Mouse (Mus musculus) embryonic facial prominence, embryonic 14.5 days (tissue): Measurements from ENCODE around the gene Bcl7c. TPM values are rescaled to one million over a fixed set of nuclear protein-coding genes. Genes with fewer than 3 reads are reported as not detected.
"Not testable (repeated sequence)": the region's sequence is repeated elsewhere in the genome, so short reads cannot be mapped to it uniquely, and the experiment has no call there.

ENCODE experiments used
- ATAC-seq: fragments of 200-750 bp; cut with Nextera tagmentation; 2 replicates; pipeline ENCODE4 v1.8.0; 2017; ENCODE audit warnings: low read depth, moderate number of reproducible peaks, moderate TSS enrichment
- DNase-seq: peaks from one replicate; pipeline ENCODE4 v3.0.0-alpha.2; 2015; ENCODE audit warnings: low spot score
- H3K27ac ChIP-seq: fragments of 300-500 bp; sonication (generic); replicated peaks from 2 replicates; pipeline ENCODE4 v1.5.1; 2014; ENCODE audit warnings: low read depth, mild to moderate bottlenecking, low read length, moderate library complexity
- H3K27me3 ChIP-seq: fragments of 300-500 bp; sonication (generic); replicated peaks from 2 replicates; pipeline ENCODE4 v1.6.1; 2014; ENCODE audit warnings: low read length; ENCODE audit not compliant: control insufficient read depth, insufficient read depth
- H3K36me3 ChIP-seq: fragments of 300-500 bp; sonication (generic); 2 replicates; pipeline ENCODE4 v1.6.1; 2014; ENCODE audit warnings: low read length, mixed read lengths; ENCODE audit not compliant: control insufficient read depth, insufficient read depth
- H3K4me1 ChIP-seq: fragments of 300-500 bp; sonication (generic); 2 replicates; pipeline ENCODE4 v1.6.1; 2014; ENCODE audit warnings: antibody characterized with exemption, low read length; ENCODE audit not compliant: control insufficient read depth, insufficient read depth
- H3K4me2 ChIP-seq: fragments of 300-500 bp; sonication (generic); 2 replicates; pipeline ENCODE4 v1.6.1; 2014; ENCODE audit warnings: low read depth, mild to moderate bottlenecking, low read length, moderate library complexity, mixed read lengths
- H3K4me3 ChIP-seq: fragments of 300-500 bp; sonication (generic); 2 replicates; pipeline ENCODE4 v1.5.1; 2014; ENCODE audit warnings: low read depth, mild to moderate bottlenecking, low read length
- H3K9ac ChIP-seq: fragments of 300-500 bp; sonication (generic); 2 replicates; pipeline ENCODE4 v1.6.1; 2014; ENCODE audit warnings: low read depth, mild to moderate bottlenecking, low read length, moderate library complexity, mixed read lengths
- H3K9me3 ChIP-seq: fragments of 300-500 bp; sonication (generic); 2 replicates; pipeline ENCODE4 v1.6.1; 2016; ENCODE audit warnings: low read length; ENCODE audit not compliant: control insufficient read depth
- whole genome bisulfite sequencing: fragments of 180-500 bp; shearing (Covaris S2); extraction: QIAGEN DNeasy Blood & Tissue Kit; methylation state at CpG from one replicate; pipeline ENCODE4 v1.1.7; 2014; 5-methylcytosine and 5-hydroxymethylcytosine counted together
- polyA plus RNA-seq: library from polyadenylated mRNA; unstranded; fragments of >200 nt; fragmentation: Nextera tagmentation; extraction: Ambion mirVana; gene quantifications from 2 replicates; pipeline ENCODE4 v1.2.1, GENCODE M21; 2014

Bcl7c gene
- polyA plus RNA-seq, 1 experiment from 2014 or later = 86.6 TPM

DNA sequence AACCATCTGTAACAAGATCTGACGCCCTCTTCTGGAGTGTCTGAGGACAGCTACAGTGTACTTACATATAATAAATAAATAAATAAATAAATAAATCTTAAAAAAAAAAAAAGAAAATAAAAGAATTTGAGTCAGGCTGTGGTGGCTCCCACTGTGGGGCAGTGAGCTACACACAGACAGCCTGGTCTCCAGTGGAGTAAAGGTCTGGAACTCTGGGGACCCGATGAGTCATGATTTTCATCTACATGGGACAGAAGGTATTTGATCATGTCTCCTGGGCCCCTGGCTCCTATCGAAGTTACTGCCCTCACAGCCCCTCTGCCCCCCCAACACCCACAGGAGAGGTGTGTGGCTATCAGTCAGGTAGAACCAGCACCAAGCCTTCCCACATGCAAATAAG lies 57.1 kb downstream of the Bcl7c start:
- Histone ChIP-seq H3K27me3 (no peaks in the 10 kb centered on the region), H3K36me3 (no peaks in the 10 kb centered on the region), H3K4me2 (peak overlapping the region; percentile 48), H3K9ac (peak overlapping the region; percentile 47; the same call in 1 of the 2 replicates), H3K27ac (no peak overlapping the region), H3K4me3 (no peak overlapping the region), H3K9me3 (no peaks in the 10 kb centered on the region), H3K4me1 (no peaks in the 10 kb centered on the region)
- DNase-seq (no peak), ATAC-seq (no peak)
- 59% methylated on average over 2 of the region's 3 CpGs for WGBS

DNA sequence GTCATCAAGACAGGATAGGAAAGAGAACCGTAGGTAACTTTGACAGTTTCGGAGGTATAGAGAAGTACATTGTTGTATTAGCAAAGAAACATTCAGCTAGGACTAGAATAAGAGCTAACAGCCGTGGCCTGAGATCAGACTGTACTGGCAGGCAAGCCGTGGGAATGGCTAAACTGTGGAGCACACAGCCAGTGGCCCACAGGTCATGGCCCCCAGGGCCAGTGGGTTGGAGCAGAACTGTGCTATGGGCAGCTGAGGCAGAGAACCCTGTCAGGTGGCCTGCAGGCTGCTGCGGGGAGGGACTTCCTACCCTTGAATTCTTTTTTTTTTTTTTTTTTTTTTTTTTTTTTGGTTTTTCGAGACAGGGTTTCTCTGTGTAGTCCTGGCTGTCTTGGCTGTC lies 59.5 kb downstream of the Bcl7c start:
- H3K4me2 ChIP-seq = no peak overlapping the region
- H3K27ac ChIP-seq = no peak overlapping the region
- no peaks in the 10 kb centered on the region for H3K27me3 ChIP-seq
- 71% methylated on average over 6 of the region's 6 CpGs for WGBS
- no peak overlapping the region for H3K4me3 ChIP-seq
- no peaks in the 10 kb centered on the region for H3K4me1 ChIP-seq
- ATAC-seq (no peak), DNase-seq (no peak)
- H3K36me3 ChIP-seq = no peaks in the 10 kb centered on the region
- H3K9ac ChIP-seq = no peak overlapping the region
- no peaks in the 10 kb centered on the region for H3K9me3 ChIP-seq

DNA sequence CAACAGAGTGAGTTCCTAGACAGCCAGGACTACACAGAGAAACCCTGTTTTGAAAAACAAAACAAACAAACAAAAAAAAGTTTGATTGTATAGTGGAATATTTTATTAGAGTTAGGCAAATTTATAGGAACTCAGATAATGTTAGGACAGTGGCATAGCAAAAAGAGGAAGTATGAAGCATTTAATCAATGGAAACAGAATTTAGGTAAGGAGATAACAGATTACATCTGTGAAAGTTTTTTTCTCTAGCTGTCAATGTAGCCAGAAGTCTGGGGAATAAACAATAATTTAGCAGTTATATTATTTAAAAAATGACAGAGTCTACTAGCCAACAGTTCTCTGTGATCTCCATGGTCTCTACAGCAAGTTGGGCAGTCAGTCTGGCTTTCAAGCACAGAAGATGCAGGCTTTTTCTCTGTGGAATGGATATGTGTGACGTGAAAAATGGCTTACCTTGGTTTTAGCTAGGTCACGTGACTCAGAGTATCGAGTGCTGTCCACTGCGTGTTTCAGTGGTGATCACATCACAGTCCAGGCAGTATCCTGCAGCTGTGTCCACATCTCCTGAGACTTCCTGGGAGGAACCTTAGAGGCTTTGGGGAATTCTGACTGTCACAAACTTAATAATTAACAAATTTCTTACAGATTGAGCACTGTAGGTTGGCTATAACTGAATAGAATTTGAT lies 60.1 kb downstream of the Bcl7c start:
- Histone ChIP-seq H3K36me3 (no peaks in the 10 kb centered on the region), H3K27me3 (no peaks in the 10 kb centered on the region), H3K4me2 (no peak overlapping the region), H3K4me3 (no peak overlapping the region), H3K9ac (no peak overlapping the region), H3K27ac (no peak overlapping the region), H3K9me3 (no peaks in the 10 kb centered on the region), H3K4me1 (no peaks in the 10 kb centered on the region)
- no peak for DNase-seq
- ATAC-seq = no peak
- WGBS = 59% methylated on average over 4 of the region's 4 CpGs

DNA sequence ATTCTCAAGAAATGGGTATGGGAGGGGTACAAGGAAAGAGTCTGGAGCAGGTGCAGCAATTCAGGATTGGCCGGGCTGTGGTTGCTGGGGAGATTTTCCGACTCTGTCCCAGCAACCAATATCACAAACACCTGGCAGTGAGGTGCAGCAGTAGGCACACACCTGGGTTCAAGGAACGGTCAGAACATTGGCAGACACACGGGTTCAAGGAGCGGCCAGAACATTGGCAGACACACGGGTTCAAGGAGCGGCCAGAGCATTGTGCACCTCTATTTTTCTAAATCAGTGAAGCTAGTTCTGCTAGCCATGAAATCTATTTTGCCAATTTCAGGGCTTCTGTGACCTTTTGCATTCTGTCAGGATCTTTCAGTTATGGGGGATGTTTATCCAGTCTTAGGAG lies 61.2 kb downstream of the Bcl7c start:
- not testable (repeated sequence) for H3K4me3 ChIP-seq, ATAC-seq, H3K4me1 ChIP-seq, H3K4me2 ChIP-seq, H3K9ac ChIP-seq, H3K27me3 ChIP-seq, DNase-seq, H3K36me3 ChIP-seq, H3K9me3 ChIP-seq, H3K27ac ChIP-seq
- WGBS = 87% methylated on average over 7 of the region's 7 CpGs

DNA sequence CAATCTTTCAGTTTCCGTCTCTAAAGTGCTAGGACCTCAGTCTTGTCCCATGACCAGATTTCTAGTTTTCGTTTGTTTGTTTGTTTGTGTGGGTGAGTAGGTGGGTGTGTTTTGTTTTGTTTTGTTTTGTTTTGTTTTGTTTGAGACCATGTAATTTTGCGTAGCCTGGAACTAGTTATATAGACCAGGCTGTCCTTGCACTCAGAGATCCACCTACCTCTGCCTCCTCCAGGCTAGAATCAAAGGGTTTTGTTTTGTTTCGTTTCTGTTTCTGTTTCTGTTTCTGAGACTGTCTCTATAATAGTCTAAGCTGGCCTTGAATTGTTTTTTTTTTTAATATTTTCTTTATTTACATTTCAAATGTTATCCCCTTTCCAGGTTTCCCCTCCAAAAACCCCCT lies 62.4 kb downstream of the Bcl7c start:
- no peak for ATAC-seq
- no peak overlapping the region for H3K9ac ChIP-seq
- no peaks in the 10 kb centered on the region for H3K27me3 ChIP-seq
- WGBS = 82% methylated on average over 4 of the region's 4 CpGs
- no peaks in the 10 kb centered on the region for H3K36me3 ChIP-seq
- H3K4me3 ChIP-seq = no peak overlapping the region
- no peak overlapping the region for H3K27ac ChIP-seq
- DNase-seq = no peak
- no peak overlapping the region for H3K4me2 ChIP-seq
- H3K4me1 ChIP-seq = no peaks in the 10 kb centered on the region
- no peaks in the 10 kb centered on the region for H3K9me3 ChIP-seq

DNA sequence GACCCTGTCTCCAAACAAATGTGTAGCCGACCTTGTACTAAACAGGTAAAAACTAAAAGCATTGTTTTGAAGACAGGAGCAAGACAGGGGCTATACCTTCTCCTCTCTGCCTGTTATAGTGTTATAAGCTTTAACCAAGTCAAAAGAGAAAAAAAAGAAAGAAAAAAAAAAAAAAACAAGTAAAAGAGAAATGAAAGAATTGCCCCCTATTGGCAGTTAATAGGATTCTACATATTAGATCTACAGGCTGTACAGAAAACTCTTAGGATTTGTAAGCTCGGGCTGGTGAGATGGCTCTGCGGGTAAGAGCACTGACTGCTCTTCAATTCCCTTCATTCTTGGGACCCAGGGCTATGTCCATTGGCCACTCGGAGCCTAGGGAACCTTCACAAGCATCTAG lies 66.5 kb downstream of the Bcl7c start:
- no peak for DNase-seq
- WGBS = 82% methylated on average over 4 of the region's 4 CpGs
- no peak overlapping the region for H3K4me2 ChIP-seq
- H3K36me3 ChIP-seq = no peaks in the 10 kb centered on the region
- no peak overlapping the region for H3K27ac ChIP-seq
- H3K4me1 ChIP-seq = peaks cover 4% of the 10 kb centered on the region; the same call in 1 of the 2 replicates
- no peak for ATAC-seq
- no peak overlapping the region for H3K9ac ChIP-seq
- no peaks in the 10 kb centered on the region for H3K9me3 ChIP-seq
- no peaks in the 10 kb centered on the region for H3K27me3 ChIP-seq
- H3K4me3 ChIP-seq = no peak overlapping the region

DNA sequence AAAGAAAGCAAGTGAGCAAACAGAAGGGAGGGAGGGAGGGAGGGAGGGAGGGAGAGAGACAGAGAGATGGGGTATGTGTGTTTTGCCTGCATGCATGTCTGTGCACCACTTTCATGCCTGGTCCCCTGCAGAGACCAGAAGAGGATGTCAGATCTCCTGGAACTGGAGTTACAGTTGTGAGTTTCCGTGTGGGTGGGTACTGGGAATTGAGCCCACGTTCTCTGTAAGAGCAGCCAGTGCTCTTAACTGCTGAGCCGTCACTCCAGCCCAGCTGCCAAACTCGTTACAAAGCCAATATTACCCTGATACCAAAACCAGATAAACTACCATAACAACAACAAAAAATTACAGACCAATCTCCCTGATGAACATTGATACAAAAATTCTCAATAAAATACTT lies 67.5 kb downstream of the Bcl7c start:
- Histone ChIP-seq H3K9ac (no peak overlapping the region), H3K9me3 (no peaks in the 10 kb centered on the region), H3K4me2 (no peak overlapping the region), H3K4me3 (no peak overlapping the region), H3K27ac (no peak overlapping the region), H3K4me1 (peaks cover 8% of the 10 kb centered on the region), H3K36me3 (no peaks in the 10 kb centered on the region), H3K27me3 (no peaks in the 10 kb centered on the region)
- no peak for DNase-seq
- 35% methylated on average over 4 of the region's 4 CpGs for WGBS
- no peak for ATAC-seq

DNA sequence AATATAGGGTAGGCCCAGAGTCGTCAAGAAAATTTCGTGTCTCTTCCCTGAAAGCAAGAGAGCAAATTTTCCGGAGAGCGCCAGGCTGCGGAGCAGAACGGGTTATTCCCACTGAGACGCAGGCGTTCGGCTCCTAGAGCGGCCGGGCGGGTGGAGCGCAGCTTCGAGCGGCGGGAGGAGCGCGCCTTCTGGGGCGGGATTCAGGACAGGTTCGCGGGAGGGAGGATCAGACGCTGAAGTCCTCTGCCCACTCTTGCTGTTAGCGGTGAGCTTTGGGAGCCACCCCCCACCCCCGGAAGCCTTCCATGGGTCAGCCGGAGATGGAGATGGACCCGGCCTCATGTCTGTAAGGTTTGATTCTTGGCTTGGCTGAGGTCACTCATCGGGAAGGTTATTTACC lies 71.8 kb downstream of the Bcl7c start:
- peak overlapping the region; percentile 74 for H3K9ac ChIP-seq
- peak overlapping the region; percentile 61 for H3K4me3 ChIP-seq
- ATAC-seq (peak; percentile 90), DNase-seq (peak; percentile 92)
- WGBS = under 1% methylated on average over 21 of the region's 27 CpGs
- H3K4me2 ChIP-seq = peak overlapping the region; percentile 72
- no peaks in the 10 kb centered on the region for H3K9me3 ChIP-seq
- H3K36me3 ChIP-seq = no peaks in the 10 kb centered on the region
- peaks cover 8% of the 10 kb centered on the region for H3K4me1 ChIP-seq
- H3K27ac ChIP-seq = no peak overlapping the region
- no peaks in the 10 kb centered on the region for H3K27me3 ChIP-seq

DNA sequence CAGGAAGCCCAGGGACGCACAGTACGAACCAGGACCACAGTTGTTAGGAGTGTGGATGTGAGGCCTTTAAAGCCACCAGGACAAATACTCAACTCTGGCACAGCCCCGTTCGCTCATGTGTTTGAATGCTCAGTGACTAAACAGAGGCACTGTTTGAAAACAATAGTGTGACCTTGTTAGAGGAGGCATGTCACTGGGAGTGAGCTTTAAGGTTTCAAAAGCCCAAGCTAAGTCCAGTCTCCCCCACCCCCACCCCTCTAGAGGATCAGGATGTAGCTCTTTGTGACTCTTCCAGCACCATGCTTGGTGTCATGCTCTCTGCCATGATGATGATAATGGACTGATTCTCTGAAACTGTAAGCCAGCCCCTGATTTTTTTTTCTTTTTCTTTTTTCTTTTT lies 77.3 kb downstream of the Bcl7c start:
- Histone ChIP-seq H3K9ac (no peak overlapping the region), H3K4me3 (no peak overlapping the region), H3K4me2 (no peak overlapping the region), H3K27ac (no peak overlapping the region), H3K4me1 (peaks cover under 1% of the 10 kb centered on the region; the same call in 1 of the 2 replicates), H3K27me3 (no peaks in the 10 kb centered on the region), H3K36me3 (no peaks in the 10 kb centered on the region), H3K9me3 (no peaks in the 10 kb centered on the region)
- no peak for ATAC-seq
- no peak for DNase-seq
- 75% methylated on average over 4 of the region's 4 CpGs for WGBS
